Mouse (Mus musculus) inflammation-experienced regulatory T-cells, adult 6 months (primary cell): ENCODE measurements around the gene Gm20716. TPM values are rescaled to one million over a fixed set of nuclear protein-coding genes. Genes with fewer than 3 reads are reported as not detected.
A peak's percentile ranks its signal among the peaks of the same experiment; 100 is the strongest.

Source experiments
- ATAC-seq: one replicate; pipeline ENCODE4 v1.8.0; 2017
- polyA plus RNA-seq, 3 experiments: library from polyadenylated mRNA; unstranded; fragments of 100-300 nt; shearing (Covaris generic); gene quantifications; one replicate each; pipeline ENCODE4 v1.2.1; 2017

The Gm20716 gene
- polyA plus RNA-seq, 3 experiments from 2014 or later = 20.2 to 22.3 (median 20.2) TPM

DNA sequence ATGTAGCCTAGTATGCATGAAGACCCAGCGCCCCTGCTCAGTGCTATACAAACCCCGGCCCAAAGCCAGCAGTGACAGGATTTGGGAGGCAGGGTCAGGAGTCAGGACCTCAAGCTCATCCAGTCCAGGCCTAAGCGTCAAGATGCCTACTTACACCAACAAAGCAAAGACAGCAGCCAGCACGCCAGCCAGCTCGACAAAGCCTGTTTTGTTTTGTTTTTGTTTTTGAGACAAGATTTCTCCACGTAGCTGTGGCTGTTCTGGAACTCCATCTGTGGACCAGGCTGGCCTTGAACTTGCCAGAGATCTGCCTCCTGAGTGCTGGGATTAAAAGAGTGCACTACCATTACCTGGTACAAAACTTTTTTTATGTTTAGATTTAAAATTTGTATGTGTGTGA, 6.8 kb downstream of the Gm20716 start:
- ATAC-seq = no peak

DNA sequence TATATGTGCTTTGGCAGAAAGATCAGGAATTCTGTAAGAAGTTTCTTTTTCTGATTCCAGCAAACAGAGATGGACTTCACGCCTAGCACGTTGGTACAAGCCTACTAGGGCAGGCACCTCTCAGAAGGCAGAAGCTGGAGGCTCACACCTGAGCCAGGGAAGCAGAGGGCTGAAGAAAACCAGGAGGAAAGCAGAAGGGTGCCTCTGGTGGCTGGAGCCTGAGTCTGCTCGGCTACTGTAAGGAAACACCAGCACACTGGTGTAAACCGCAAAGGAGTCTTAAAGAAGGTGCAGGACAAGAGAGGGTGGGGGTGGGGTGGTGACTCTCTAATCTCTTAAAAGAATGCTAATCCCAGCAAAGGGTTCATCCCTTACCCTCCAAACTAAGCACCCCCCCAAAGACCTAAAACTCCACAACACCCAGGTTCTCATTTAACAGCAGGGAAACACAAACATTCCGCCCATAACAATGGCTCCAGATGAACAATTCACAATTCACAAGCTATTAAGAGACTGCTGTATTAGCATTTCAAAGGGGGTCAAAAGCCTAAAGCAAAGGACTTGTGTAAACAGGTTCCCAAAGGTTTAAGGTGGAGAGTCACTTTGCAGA, 16.3 kb downstream of the Gm20716 start:
- ATAC-seq = no peak

DNA sequence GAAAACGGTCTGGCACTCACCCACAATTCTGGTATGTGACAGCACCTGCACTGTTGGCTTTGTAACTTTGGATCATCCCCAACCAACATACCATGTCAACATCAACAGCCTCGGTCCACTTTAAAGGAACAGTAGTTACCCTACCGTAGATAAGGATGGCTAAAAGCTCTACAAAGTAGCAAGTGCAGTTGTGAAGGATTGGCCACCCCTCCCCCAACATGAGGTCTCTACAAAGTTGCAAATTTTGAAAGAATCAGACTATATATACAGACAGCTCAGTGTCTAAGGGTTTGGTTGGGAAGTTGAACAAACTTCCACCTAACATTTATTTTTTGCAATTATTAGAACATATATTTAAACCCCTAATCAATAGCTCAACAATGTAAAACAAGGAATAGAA, 22.3 kb downstream of the Gm20716 start:
- no peak for ATAC-seq

DNA sequence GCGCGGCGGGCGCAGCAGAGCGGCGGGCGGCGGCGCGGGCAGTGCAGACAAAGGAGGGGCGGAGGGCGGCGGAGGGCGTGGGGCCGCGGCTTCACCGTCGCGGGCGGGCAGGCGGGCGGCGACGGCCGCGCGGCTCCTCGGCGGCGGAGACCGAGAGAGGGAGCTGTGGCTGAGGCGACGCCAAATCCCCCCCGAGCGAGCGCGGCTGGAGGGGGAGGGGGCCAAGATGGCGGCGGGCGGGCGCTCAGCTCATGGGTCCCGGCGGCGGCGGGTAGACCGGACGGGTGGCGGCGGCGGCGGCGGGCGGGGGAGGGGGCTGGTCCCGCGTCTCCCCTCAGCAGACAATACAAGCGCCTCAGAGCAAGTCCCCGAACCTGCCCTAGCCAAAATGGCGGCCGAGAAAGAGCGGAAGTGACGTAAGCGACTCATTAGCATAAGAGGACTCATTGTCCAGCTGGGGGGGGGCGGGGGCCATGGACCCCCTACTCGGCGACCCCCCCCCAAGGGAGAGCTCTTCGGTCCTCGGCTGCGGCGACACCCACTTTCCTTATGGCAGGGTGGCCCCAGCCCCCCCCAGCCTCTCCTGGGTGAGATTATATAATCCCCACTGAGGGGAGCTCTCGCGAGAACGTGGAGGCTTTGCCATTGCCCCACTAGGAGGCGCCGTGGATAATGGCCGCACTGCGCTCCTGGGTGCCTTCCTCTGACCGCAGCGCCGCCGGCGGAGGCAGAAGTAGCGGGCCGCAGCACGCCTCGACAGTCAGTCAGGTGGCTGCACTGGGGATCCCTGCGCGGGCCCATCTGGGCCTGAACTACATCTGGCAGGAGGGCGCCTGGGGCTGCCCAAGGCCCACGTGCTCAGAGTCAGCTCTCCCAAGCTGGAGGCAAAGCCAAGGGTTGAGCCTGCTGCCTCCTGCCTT, 23.2 kb downstream of the Gm20716 start, which contains the start of gene Adnp:
Adnp (minus strand) TSS at position 388 of the 920 bp plus-strand sequence.
- ATAC-seq = peak; percentile 87

DNA sequence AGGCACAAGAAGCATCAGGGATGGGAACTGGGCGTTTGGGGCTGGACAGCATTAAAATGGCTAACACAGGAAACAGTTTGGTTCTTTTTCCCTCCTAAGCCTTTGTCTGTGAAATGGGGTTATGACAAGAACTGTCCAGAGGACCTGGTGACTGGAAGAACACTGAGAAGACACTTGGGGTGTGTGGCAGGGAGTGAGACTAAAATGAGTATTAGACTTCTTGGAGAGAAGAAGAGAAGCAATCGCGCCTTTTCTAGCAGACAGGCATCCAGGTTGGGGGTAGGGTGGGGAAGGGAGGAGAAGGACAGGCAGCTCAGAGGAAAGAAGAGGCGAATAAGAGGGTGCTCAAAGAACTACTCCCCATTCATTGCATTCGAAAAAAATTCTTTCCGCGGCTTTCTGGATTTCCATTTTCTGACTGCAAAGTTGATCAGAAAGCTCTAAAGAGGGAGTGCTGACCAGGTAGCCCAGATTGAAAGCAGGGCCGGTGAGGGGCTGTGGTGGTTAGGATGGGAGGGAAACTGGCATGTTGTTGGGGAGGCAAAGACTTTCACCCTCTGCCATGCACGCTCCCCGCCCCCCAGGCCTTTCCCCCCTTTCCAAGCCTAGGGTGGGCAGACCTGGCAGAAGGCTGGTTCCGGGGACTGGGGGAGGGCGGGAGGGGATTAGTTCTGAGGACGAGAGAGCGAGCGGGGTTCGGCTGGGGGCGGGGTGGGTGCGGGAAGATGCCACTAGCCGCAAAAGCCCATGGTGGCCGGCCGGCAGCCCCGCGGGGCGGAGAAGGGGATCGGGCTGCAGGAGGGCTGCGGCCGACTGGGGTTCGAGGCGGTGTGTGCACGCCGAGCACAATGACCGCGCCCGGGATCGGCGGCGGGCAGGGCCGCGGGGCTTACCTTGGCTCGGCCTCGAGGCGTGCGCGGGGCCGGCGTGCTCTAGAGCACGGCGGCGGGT, 24.2 kb downstream of the Gm20716 start:
- ATAC-seq = no peak

DNA sequence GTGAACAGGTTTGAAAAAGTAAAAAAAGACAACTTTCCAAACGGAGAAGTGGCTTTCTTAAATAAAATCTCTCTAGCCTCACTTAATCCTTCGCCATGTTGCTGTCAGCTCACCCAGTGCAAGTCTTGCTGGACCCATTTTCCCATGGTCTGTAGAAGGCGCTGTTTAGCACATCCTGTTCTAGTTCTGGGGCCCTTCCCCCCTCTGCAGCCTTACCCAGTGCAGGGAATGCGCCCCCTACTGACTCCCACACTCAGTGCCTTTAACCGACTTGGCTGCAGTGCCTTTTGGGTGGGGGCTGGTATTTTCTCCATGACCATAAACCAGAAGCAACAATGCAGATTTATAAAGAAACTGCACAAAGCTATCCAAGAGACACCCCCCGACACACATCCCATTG, 24.9 kb downstream of the Gm20716 start:
- peak; percentile 69 for ATAC-seq

DNA sequence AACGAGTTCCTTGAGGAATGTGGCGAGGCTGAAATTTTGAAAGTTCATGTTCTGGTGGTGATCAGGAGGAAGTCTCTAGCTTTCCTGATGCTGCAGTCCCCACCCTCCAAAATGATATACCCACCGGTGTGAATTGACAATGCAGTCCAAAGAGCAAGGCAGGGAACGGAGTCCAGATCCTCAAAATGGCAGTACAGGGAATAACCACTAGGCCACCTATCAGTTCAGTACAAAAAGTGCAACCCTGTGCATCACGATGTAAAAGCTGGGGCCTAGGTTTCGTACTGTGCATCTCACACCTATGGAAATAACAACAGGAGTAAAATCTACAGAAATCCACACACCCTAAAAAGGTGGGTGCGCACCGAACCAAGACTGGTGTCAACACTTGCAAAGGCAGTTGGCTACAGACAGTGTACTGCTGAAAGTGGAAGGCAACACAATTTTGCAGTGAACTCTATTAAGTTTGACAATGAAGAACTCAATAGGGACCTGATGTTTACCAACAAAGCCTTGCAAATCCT, 25.6 kb downstream of the Gm20716 start:
- ATAC-seq = no peak

DNA sequence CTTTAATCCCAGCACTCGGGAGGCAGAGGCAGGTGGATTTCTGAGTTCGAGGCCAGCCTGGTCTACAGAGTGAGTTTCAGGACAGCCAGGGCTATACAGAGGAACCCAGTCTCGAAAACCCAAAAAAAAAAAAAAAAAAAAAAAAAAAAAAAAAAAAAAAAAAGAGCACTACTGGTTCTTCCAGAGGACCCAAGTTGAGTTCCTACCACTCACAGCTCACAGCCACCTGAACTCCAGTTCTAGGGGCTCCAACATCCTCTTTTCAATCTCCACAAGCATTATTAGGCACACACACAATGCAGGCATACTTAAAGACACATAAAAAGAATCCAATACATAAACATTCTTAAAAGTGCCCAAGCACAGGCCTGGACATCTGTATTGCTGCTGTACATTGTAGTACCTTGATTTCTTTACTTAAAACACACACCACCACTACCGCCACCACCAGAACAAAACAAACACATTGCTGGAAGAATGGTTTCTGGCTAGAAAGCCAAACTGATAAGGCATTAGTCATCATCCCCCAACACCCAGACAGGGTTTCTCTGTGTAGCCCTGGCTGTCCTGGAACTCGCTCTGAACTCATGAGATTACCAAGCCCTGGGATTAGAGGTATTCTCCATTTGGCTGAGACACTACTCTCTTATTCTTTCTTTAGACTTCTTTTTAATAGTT, 30.0 kb downstream of the Gm20716 start:
- ATAC-seq = no peak

DNA sequence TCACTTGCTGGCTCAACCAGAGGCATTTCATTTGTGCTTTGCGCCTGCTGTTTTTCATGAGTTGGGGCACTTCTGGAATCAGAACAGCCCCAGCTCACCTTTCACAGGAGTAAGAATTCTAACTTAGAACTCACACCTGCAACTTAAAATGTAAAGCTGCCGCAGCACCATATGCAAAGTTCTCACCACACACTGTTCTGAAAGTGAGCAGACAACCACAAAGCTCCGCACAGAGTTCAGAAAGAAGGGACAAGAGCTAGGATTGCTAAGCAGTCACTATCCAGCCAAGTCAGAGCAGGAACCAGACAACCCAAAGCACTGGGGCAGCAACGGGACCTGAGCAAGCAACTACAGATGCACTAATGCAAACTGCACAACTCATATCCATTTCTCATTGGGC, 30.7 kb downstream of the Gm20716 start:
- no peak for ATAC-seq

DNA sequence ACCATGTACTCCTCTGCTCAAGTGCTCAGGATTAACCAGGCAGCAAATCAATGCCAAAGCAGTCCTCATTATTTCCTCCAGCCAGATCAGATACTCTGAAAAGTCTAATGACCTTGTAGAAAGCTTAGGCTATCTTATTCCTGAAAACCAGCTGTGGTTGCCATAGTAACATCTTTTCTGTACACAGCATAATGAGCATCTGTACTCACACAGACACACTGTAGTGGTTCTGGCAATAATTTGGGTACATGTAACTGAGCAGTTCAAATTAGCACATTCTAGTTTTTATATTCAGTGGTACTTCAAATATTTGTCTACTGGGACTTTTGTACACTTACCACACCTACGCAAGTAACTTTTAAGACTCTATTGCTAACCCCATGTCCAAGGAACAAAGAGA, 31.7 kb downstream of the Gm20716 start:
- ATAC-seq = no peak

DNA sequence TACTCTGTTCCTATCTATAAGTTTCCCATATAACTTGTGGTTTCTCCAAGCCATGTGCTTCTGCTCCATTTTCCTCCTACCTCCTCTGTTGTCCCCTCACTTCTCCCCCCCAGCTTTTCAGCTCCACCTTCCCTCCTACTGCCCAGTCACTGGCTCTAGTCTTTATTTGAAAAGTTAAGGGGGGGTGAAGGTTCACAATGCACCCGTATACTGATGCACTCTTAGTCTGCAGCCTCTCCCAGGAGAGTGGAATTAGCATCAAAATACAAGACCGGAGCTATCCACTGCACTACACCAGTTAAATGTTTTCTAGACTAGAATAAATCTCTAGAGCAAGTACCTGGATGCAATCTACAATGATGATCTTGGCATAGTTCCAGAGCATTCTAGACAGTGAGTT, 34.4 kb downstream of the Gm20716 start:
- ATAC-seq = no peak

DNA sequence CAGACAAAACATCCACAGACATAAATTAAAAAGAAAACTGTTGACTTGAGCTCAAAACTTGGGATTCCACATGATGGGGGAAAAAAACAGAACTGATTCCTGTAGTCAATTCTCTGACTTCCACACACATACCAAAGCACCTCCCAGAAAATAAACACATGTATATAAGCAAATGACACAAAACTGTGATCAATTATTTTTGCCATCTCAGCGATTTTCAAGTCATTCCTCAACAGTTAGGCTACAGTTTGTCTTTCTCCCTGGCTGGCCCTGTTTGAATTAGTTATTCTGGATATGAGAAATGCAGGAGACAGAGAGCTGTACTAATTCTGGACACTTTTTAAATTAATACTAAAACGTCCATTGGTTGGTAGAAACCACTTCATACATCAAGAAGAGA, 36.5 kb downstream of the Gm20716 start:
- ATAC-seq = no peak

DNA sequence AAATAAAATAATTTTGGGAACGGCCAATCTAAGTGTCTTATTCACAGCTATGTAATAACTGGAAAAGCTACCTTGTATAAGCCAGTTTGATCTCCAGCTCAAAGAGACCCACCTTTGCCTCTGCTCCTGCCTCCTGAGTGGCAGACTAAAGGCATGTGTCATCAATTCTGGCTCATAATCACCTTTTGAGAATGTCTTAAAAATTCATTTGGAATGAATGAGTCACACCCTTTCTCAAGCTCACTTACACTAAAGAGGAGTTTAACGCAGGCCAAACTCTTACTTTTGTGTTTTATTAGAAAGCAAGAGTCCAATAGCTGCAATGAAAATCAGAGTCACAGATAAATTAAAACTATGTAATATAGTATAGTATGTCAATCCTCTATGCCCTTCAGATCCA, 38.3 kb downstream of the Gm20716 start:
- no peak for ATAC-seq

DNA sequence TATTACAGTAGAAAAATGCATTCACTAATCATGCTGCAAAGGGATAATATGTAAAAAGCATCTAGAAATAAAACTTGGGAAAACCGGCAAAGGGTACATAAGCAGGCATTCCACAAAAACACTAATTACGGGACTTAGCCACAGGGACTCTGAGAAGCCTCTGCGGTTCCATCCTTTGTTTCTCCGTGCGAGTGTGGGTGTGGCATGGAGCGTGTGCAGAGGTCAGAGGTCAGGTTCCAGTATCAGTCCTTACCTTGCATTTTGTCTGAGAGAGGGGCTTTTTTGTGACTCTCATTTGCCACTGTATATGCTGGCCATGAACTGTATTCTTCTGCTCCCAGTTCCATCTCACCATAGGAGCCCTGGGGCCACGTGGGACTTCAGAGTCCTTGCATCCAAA, 54.2 kb downstream of the Gm20716 start:
- ATAC-seq = no peak

DNA sequence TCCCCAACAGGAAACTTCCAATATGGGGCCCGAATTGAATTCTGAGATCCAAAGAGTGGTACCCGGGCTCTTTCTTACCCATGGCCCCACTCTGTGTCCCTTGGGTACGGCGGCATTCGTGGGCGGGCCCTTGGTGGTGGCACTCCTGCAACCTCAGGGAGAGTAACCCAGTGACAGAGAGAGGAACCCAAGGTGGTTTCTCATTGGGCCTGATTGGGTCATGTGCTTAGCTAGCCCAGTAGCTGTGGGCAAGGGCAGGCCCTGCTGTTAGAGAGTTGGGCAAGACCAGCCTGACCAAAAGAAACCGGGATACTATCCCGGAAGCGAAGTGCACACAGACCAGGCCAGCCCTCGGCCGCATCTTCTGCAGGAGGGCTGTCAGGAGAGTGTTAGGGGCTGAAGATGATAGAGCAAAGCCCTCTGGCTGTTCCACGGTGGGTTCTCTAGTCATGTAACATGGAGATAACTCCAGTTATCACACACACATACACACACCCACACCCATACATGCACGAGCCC, 59.9 kb downstream of the Gm20716 start:
- peak; percentile 95 for ATAC-seq

DNA sequence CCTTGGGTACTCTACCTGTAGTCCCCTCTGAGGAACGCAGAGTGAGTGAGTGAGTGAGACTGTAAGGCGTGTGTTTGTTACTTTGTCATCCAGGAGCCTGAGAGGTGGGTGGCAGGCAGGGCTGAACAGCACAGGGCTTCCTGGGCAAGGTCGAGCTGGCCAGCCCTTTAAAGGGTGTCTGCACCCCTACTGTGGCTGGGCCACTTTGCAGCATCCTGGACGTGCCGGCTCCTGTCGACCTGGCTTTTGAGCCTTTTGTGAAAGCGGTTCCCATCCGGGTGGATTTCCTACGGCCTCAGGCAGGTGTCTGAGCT, 60.4 kb downstream of the Gm20716 start:
- peak; percentile 29 for ATAC-seq

DNA sequence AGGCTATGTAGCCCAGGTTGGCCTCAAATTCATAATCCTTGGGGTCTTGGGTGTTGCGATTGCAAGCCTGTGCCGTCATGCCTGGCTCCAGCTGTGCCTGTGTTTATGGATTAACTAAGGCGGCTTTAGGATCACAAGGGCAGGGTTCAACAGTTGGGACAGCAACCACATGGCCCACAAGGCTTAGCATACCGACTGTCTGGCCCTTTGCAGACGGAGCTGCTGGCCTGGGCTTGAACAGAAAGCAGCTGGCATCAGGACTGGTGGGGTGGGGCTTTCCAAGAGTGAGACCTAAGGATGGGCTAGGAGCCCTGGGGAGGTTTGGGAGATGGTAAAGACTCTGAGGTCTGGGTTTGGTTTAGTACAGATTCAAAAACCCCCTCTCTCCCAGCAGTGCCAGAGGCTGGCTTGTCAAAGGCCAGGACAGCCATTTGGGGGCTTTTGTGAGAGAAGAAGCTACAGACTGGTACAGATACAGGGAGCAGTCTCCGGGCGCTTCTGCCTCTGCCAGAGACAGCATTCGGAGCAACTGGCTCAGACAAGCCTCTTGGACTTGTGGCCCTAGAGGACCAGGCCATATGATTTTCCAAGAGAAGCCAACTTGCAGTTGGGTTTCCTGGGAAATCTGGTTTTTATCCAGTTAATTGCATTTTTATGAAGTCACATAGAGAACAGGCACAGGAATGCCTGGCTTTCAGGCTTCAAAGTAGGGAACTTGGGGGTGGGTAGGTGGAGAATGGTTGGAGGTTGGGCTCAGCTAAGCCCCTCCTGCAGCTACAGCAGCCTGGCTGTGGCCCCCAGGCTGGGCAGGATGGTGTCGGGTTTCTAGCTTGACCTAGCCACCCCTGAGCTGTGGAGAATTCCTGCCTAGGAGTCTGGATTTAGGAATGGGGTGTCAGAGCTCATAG, 61.0 kb downstream of the Gm20716 start:
- no peak for ATAC-seq

DNA sequence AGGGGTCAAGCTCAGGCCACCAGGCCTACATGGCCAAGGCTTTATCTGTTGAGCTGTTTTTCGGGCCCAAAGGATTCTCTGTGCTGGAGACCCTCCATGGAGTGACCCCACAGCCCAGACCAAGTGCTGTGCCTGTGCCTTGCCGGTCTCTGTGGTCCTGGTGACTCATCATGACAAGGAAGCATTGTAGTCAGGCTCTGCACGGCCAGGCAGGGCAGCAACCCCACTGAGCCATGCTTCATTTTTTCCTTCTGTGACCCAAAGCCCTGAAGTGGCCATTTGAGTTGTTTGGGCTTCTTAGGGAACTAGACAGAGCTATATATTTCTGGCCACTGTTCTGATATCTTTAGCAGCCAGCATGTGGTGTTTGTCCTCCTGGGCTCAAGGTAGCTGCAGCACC, 62.4 kb downstream of the Gm20716 start:
- no peak for ATAC-seq

DNA sequence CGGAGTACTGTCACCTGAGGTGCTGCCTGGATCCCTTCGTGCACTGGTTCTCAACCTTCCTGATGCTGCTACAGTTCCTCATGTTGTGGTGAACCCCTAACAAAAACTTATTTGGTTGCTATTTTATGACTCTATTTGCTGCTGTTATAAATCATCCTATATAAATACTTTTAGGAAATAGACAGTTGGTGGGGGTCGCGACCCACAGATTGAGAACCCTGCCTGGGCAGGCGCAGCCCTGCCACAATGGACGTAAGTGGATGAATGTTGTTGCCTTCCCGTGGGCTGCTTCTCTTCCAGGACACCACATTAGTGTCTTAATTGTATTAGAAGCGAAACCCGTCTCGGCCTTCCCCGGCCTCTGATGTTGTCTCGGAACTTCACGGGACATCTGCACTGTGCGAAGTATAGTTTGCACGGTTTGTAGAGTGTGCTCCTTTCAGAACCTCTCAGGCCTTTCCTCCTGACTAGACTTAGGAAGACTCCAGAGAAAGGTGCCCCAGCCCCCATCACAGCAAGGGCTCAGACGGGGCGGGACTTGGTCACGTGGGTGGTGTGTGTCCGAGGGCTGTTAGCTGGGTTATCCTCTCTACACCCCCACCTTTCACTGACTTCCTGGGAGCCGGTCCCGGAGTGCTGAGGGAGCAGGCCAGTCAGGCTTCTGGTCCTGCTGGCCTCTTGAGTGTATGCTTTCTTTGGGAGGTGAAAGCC, 63.3 kb downstream of the Gm20716 start:
- no peak for ATAC-seq

DNA sequence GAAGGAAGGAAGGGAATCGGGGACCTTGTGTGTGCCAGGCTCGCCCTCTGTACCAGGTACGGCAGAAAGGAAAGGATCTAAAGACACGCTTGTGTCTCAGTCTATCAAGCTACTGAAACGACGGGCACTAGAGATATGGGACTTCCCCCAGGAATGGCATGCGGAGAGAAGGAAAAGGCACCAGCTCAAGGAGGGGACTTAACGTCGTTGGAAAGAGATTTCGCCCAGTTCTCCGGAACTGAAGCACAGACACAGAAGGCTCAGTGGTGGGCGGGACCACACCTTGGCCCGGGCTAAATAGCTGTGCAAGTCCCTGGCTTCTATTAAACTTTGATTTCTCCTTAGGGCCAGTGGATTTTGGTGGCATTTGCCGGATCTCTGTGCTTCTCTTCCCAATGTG, 68.2 kb downstream of the Gm20716 start:
- ATAC-seq = no peak
